Mouse (Mus musculus) cerebellum, adult (tissue): ENCODE measurements around the gene Sorcs2.

Experiments used
- ATAC-seq: cut with Nextera tagmentation; 2 replicates; pipeline ENCODE4 v1.9.2; 2017; ENCODE audit warnings: mild to moderate bottlenecking, moderate library complexity, mixed read lengths; ENCODE audit not compliant: insufficient number of reproducible peaks, low FRiP score, low TSS enrichment

Sorcs2 gene

DNA sequence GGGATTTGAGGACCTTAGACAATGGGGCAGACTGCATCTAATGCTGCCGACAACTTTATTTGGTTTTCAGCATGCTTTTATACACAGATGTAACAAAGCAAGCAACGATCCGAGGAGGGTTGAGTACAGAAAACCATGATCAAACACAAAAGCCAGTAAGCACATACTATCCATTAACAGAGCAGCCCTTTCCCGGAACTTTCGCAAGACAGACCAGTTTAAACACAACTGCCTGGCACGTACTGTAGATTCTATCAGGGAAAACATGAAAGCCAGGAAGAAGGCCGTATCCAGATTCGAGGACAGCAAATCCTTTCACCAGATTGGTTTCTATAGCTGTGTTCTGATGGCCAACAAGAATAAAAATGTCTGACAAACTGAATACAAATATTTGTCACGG is 82.8 kb downstream of the Sorcs2 start:
- ATAC-seq = no peak

GRCm38 (mm10) chr5:36313353-36314079 is 84.4 kb downstream of the Sorcs2 start:
- no peak for ATAC-seq

DNA sequence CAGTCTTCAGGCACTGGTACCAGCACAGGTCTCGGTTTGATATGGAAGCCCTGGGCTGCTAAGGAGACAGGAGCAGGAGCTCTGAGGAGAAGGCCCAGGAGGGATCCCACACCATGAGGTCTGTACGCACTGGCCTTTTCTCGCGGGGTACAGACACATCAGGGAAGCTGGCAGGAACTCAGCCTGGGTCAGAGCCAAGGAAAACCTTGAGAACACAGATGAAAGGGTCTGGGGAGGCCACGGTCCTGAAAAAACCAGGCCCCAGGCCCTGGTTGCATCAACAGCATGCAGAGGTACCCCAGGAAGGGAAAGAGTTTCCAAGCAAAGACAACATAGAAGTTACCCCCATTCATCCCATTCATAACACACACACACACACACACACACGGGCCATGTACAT is 85.0 kb downstream of the Sorcs2 start:
- ATAC-seq = no peak

- no peak for ATAC-seq
Measured at GRCm38 (mm10) chr5:36304299-36304980, 93.5 kb downstream of the Sorcs2 start.

GRCm38 (mm10) chr5:36301166-36301565 is 96.8 kb downstream of the Sorcs2 start:
- ATAC-seq = no peak

DNA sequence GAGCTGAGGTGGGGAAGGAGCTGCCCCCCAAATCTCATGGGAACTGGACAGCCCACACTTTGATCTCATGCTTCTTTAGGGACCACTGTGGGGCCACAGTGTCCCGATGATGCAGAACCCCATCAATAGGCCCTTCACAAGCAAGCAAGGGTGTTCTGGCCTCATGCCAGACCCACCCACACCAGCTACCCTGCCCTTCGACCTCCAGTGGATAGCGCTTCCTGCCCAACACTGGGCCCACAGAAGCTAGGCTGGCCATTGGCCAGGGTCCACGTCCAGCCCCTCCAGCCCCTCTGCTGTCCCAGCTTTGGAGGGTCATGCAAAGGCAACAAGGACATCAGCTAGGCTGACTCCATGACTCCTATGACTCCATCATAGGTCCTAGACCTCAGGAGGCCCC is 99.9 kb downstream of the Sorcs2 start:
- ATAC-seq = no peak

GRCm38 (mm10) chr5:36297246-36297645 is 100.7 kb downstream of the Sorcs2 start:
- no peak for ATAC-seq

DNA sequence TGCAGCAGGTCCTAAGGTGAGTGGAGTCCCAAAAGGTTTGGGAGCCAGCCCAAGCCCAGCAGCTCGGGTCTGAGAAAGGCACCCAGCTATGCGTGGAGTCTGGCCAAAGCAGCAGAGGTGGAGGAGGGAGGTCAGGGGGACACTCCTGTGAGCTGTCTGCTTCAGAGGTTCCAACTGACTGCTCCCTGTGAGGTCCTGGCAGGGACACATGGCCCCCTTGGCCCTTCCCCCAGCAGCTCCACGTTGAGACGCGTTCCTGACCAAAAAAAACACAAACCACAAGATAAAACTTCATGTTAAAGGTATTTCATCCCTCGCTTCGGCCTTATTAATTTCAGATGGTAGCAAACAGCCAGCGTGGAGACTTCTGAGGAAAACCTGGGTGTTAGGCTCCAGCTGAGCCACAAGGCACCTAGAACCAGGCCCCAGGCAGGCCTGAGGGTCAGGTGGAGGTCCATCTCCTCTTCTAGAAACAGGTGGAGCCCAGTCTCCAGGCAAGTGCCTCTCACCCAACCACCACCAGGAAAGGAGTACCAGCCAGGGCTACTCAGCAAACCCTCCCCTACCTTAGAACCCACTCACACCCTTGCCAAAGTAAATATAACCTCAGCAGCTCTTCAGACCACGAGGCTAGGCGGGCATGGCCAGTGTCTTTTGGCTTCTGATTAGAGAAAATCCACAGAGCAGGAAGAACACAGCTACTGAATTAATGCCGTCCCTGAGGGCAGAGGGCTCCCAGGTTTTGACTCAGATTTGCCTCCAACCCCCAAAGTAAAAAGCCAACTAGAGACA is 104.6 kb downstream of the Sorcs2 start:
- no peak for ATAC-seq

- ATAC-seq = no peak
Measured at GRCm38 (mm10) chr5:36292321-36292720, 105.6 kb downstream of the Sorcs2 start.

DNA sequence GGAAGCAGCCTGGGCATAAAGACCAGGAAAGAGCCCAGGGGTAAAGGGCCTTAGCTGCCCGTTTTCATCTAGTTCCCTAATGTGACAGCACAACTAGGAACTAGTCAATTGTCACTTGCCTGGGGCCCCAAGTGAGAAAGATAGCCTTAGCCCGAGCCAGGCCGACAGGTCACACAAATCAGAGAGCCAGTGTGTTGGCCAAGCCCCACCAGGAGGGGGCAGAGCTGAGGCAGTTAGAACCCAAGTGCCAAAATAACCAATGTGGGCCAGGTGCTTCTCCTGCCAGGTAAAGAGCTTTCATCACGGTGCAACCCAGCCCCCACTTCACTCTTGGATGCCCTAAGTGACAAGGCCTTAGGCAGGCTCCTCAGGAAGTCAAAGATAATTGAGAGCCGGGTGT is 106.7 kb downstream of the Sorcs2 start:
- ATAC-seq = no peak

DNA sequence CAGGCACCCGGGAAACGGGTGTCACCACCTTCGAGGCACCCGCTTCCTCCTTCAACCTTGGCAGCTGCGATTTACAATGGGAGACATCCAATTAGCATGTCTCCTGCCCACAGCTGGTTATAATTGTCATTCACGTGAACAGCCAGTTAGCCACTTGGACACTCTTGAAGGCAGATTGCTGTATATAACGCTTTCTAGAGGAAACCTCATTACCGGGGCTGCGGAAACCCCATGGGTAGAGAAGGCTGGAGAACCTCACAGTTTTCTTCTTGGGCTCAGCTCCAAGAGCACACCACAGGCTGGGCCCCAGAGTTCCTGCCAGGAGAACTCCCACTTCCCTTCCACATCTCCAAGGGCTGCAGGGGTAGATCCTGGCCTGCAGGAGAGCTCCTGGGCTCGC is 112.5 kb downstream of the Sorcs2 start:
- no peak for ATAC-seq

DNA sequence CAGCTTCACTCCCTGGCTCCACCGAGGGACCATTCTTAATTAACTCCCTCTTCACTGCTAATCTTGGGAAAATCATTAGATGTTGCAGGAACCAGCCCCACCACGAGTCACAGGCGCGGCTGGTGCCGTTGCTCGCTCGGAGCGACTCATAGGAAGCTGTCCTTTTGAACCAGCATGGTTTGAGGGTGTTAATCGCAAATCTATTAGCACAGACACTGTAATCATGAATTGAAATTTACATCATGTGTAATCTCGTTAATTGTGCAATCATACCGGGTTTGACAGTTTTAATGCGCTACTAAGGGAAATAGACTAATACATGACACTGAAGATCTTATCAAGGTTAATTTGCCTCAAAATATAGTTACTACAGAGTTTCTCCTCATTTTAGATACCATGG is 118.0 kb downstream of the Sorcs2 start:
- ATAC-seq = no peak

DNA sequence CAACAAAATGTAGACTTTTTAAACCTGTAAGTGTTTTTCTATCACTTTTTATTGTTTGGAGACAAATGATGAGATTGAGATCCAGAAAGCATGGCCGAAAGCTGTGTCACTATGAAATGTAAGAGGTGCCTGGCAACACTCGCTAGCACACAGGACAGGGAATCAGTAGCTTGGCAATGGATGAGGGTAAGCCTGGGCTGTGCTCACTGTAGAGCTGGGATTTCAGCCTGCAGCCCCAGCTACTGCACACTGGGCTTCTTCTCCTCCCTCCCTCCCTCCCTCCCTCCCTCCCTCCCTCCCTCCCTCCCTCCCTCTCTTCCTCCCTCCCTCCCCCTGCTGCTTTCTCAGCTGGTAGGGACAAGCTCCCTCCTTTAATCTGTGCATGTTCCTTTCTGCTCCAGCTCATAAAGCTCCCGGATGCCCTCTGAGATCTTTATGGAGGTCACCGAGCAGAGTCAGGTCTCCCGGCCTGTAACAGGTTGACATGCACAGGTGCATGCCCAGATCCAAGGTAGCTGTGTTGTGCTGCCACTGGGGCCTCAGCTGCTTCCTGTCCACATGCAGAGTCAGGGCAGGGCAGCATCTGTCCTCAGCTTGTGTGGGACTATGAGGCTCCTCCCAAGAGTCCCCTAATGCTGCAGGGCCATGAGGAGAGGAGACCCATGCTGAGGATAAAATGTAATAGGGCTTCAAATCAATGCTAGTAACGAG is 123.1 kb downstream of the Sorcs2 start:
- no peak for ATAC-seq

GRCm38 (mm10) chr5:36267194-36267769 is 130.7 kb downstream of the Sorcs2 start:
- no peak for ATAC-seq

- no peak for ATAC-seq
Measured at GRCm38 (mm10) chr5:36260862-36261261, 137.1 kb downstream of the Sorcs2 start.

DNA sequence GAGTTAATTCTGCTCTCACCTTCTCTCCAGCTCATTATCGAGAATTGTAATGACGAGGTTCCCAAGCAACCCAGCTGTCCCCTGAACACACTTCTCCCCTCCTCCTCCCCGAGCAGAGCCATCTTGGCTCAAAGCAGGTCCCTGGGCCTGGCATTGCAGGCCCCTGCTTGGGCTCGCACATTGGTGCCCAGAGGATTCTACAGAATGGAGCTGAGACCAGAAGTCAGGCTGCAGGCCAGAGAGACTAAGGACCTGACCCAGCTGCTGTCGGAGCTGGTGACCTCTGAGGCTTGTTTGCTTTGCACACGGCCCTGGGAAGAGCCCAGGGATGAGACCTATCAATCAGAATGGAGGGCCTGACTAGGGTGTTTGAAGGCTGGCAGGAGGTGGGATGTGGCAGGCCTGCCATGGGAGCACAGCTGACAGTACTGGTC is 138.2 kb downstream of the Sorcs2 start:
- ATAC-seq = no peak

DNA sequence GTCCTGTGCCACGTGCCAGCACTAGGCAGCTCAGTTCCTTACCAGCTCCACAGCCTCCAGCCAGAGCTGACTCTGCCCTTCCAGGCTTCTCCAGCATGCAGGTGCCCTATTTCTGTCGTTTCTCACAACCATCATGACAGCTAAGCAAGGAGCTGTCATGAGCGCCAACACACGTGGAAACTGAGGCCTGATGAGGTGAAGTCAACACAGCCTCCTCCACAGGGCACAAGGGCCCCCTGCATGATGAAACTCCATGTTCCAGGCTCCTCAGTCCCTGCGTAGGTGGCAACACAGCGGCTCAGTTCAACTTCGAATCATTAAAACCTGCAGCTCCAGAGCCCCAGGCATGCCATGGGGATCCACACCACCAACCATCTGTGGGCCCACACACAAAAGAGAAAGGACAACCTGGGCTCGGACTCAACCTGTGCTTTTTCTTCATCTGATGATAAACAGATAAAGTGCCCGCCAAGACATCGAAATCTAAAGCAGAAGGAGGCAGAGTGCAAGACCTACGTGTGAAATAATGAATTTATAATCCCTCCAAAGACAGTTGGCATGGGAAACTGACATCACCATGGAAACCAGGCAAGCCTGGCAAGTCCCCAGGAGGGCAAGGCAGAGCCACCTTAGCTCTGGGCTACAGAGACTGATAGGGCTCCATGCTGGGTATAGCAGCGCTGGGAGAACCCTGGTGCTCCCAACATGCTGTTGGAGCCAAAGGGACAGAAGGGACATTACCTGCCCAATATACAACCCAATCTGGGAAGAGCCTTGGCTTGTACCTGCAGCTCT is 139.4 kb downstream of the Sorcs2 start:
- ATAC-seq = no peak

- no peak for ATAC-seq
Measured at GRCm38 (mm10) chr5:36257008-36257407, 140.9 kb downstream of the Sorcs2 start.
